Mouse (Mus musculus) bone marrow, adult 2 months (tissue): ENCODE results near the gene Pphln1.

Experiments used
- CTCF ChIP-seq: fragments of 200-500 bp; IDR thresholded peaks from 2 replicates; pipeline ENCODE4 v1.5.1; 2011; ENCODE audit warnings: low read length, control low read depth; ENCODE audit not compliant: control insufficient read depth, insufficient read depth
- POLR2A ChIP-seq: fragments of 200-500 bp; IDR thresholded peaks from 2 replicates; pipeline ENCODE4 v1.6.1; 2011; ENCODE audit warnings: low read depth, mild to moderate bottlenecking, control low read depth, low read length, borderline replicate concordance; ENCODE audit not compliant: control insufficient read depth

- no peak for TF ChIP-seq POLR2A
- TF ChIP-seq CTCF: no peak
Observed at GRCm38 (mm10) chr15:93433811-93434210, 35.7 kb downstream of the Pphln1 start.
